Mouse (Mus musculus) intestine, embryonic 16.5 days (tissue): ENCODE data around the gene Usp2. TPM values are rescaled to one million over a fixed set of nuclear protein-coding genes. Genes with fewer than 3 reads are reported as not detected.
A peak's percentile ranks its signal among the peaks of the same experiment; 100 is the strongest.

Experiments used
- ATAC-seq: fragments of 200-750 bp; cut with Nextera tagmentation; 2 replicates; pipeline ENCODE4 v1.8.0; 2017; ENCODE audit warnings: moderate TSS enrichment, moderate library complexity
- H3K27ac ChIP-seq: fragments of 300-500 bp; sonication (generic); 2 replicates; pipeline ENCODE4 v1.5.1; 2014; ENCODE audit warnings: mild to moderate bottlenecking, low read length
- H3K27me3 ChIP-seq: fragments of 300-500 bp; sonication (generic); replicated peaks from 2 replicates; pipeline ENCODE4 v1.6.1; 2014; ENCODE audit warnings: low read length, control low read depth, mixed read lengths; ENCODE audit not compliant: control insufficient read depth, insufficient read depth
- H3K36me3 ChIP-seq: fragments of 300-500 bp; sonication (generic); 2 replicates; pipeline ENCODE4 v1.6.1; 2014; ENCODE audit warnings: low read length, control low read depth; ENCODE audit not compliant: control insufficient read depth, insufficient read depth
- H3K4me1 ChIP-seq: fragments of 300-500 bp; sonication (generic); 2 replicates; pipeline ENCODE4 v1.6.1; 2014; ENCODE audit warnings: low read length, control low read depth, mixed read lengths; ENCODE audit not compliant: control insufficient read depth, insufficient read depth
- H3K4me2 ChIP-seq: fragments of 300-500 bp; sonication (generic); 2 replicates; pipeline ENCODE4 v1.6.1; 2014; ENCODE audit warnings: low read depth, low read length, control low read depth
- H3K4me3 ChIP-seq: fragments of 300-500 bp; sonication (generic); 2 replicates; pipeline ENCODE4 v1.5.1; 2014; ENCODE audit warnings: mild to moderate bottlenecking, low read length
- H3K9ac ChIP-seq: fragments of 300-500 bp; sonication (generic); 2 replicates; pipeline ENCODE4 v1.6.1; 2014; ENCODE audit warnings: low read depth, low read length
- H3K9me3 ChIP-seq: fragments of 300-500 bp; sonication (generic); 2 replicates; pipeline ENCODE4 v1.6.1; 2016; ENCODE audit warnings: low read length, control low read depth; ENCODE audit not compliant: control insufficient read depth
- WGBS: fragments of 180-500 bp; shearing (Covaris S2); extraction: QIAGEN DNeasy Blood & Tissue Kit; methylation state at CpG from one replicate; pipeline ENCODE4 v1.1.7; 2014; 5-methylcytosine and 5-hydroxymethylcytosine counted together
- polyA plus RNA-seq: library from polyadenylated mRNA; unstranded; fragments of >200 nt; fragmentation: Nextera tagmentation; extraction: Ambion mirVana; gene quantifications from 2 replicates; pipeline ENCODE4 v1.2.1, GENCODE M21; 2015

Gene Usp2
- polyA plus RNA-seq, 1 experiment from 2014 or later = 15.6 TPM

GRCm38 (mm10) chr9:44072599-44072915, 5.7 kb downstream of the Usp2 start:
- Histone ChIP-seq H3K4me2 (no peak overlapping the region), H3K4me3 (no peak overlapping the region), H3K4me1 (peaks cover 10% of the 10 kb centered on the region; the same call in 1 of the 2 replicates), H3K27ac (no peak overlapping the region), H3K9ac (0 out of 2 replicates have a peak overlapping the region, but pooled peaks have one; percentile 26), H3K9me3 (no peaks in the 10 kb centered on the region), H3K36me3 (no peaks in the 10 kb centered on the region), H3K27me3 (no peaks in the 10 kb centered on the region)
- 52% methylated on average over 4 of the region's 4 CpGs for WGBS
- no peak for ATAC-seq

- Histone ChIP-seq H3K27ac (no peak overlapping the region), H3K4me2 (no peak overlapping the region), H3K9ac (no peak overlapping the region), H3K4me3 (no peak overlapping the region), H3K27me3 (no peaks in the 10 kb centered on the region), H3K9me3 (no peaks in the 10 kb centered on the region), H3K36me3 (no peaks in the 10 kb centered on the region), H3K4me1 (peaks cover 11% of the 10 kb centered on the region)
- WGBS = 66% methylated on average over 5 of the region's 5 CpGs
- ATAC-seq = no peak
These were observed 6.3 kb downstream of the Usp2 start for GRCm38 (mm10) chr9:44073115-44073514.

- Histone ChIP-seq H3K36me3 (no peaks in the 10 kb centered on the region), H3K4me2 (no peak overlapping the region), H3K9me3 (no peaks in the 10 kb centered on the region), H3K27me3 (no peaks in the 10 kb centered on the region), H3K9ac (no peak overlapping the region), H3K27ac (no peak overlapping the region), H3K4me1 (peaks cover 26% of the 10 kb centered on the region), H3K4me3 (no peak overlapping the region)
- 58% methylated on average over 9 of the region's 9 CpGs for WGBS
- ATAC-seq = no peak
These were observed 7.8 kb downstream of the Usp2 start for GRCm38 (mm10) chr9:44074395-44075275.

- Histone ChIP-seq H3K4me1 (peaks cover 28% of the 10 kb centered on the region), H3K4me2 (no peak overlapping the region), H3K4me3 (no peak overlapping the region), H3K36me3 (no peaks in the 10 kb centered on the region), H3K27ac (no peak overlapping the region), H3K27me3 (no peaks in the 10 kb centered on the region), H3K9ac (no peak overlapping the region), H3K9me3 (no peaks in the 10 kb centered on the region)
- no peak for ATAC-seq
- WGBS = 76% methylated on average over 24 of the region's 24 CpGs
These were observed 8.6 kb downstream of the Usp2 start for GRCm38 (mm10) chr9:44075276-44075995.

GRCm38 (mm10) chr9:44075996-44076763, 9.4 kb downstream of the Usp2 start:
- no peaks in the 10 kb centered on the region for H3K36me3 ChIP-seq
- WGBS = 67% methylated on average over 16 of the region's 16 CpGs
- no peak for ATAC-seq
- H3K4me2 ChIP-seq = no peak overlapping the region
- H3K4me3 ChIP-seq = no peak overlapping the region
- H3K27ac ChIP-seq = no peak overlapping the region
- no peaks in the 10 kb centered on the region for H3K27me3 ChIP-seq
- no peak overlapping the region for H3K9ac ChIP-seq
- H3K9me3 ChIP-seq = no peaks in the 10 kb centered on the region
- peaks cover 31% of the 10 kb centered on the region for H3K4me1 ChIP-seq

GRCm38 (mm10) chr9:44076764-44077120, 9.9 kb downstream of the Usp2 start:
- H3K9ac ChIP-seq = no peak overlapping the region
- no peaks in the 10 kb centered on the region for H3K36me3 ChIP-seq
- no peak overlapping the region for H3K4me3 ChIP-seq
- H3K4me1 ChIP-seq = peaks cover 30% of the 10 kb centered on the region
- 21% methylated on average over 5 of the region's 5 CpGs for WGBS
- H3K27ac ChIP-seq = no peak overlapping the region
- H3K27me3 ChIP-seq = no peaks in the 10 kb centered on the region
- no peaks in the 10 kb centered on the region for H3K9me3 ChIP-seq
- H3K4me2 ChIP-seq = no peak overlapping the region
- no peak for ATAC-seq

GRCm38 (mm10) chr9:44077266-44077910, 10.6 kb downstream of the Usp2 start:
- no peak for ATAC-seq
- WGBS = 84% methylated on average over 11 of the region's 11 CpGs
- no peaks in the 10 kb centered on the region for H3K27me3 ChIP-seq
- no peaks in the 10 kb centered on the region for H3K9me3 ChIP-seq
- H3K27ac ChIP-seq = no peak overlapping the region
- H3K36me3 ChIP-seq = no peaks in the 10 kb centered on the region
- H3K4me3 ChIP-seq = no peak overlapping the region
- H3K9ac ChIP-seq = no peak overlapping the region
- no peak overlapping the region for H3K4me2 ChIP-seq
- peaks cover 23% of the 10 kb centered on the region for H3K4me1 ChIP-seq

GRCm38 (mm10) chr9:44078136-44078797, 11.4 kb downstream of the Usp2 start:
- Histone ChIP-seq H3K9me3 (no peaks in the 10 kb centered on the region), H3K9ac (peak overlapping the region; percentile 20; the same call in 1 of the 2 replicates), H3K36me3 (no peaks in the 10 kb centered on the region), H3K4me1 (peaks cover 23% of the 10 kb centered on the region), H3K4me2 (no peak overlapping the region; the same call in 1 of the 2 replicates), H3K27ac (no peak overlapping the region; the same call in 1 of the 2 replicates), H3K27me3 (no peaks in the 10 kb centered on the region), H3K4me3 (no peak overlapping the region)
- WGBS = 68% methylated on average over 10 of the region's 10 CpGs
- no peak for ATAC-seq
